Mouse (Mus musculus) mouse embryonic stem cell (cell line): ENCODE measurements around the gene Mgst3.

Experiments used
- in situ Hi-C, 2 experiments: fragments of 300-500 bp; cut with MboI; formaldehyde crosslinking; loops; 1 replicate in 1 of 2; 3 replicates in 1 of 2; pipeline ENCODE4 v1.14.3; 2019 to 2020; ENCODE audit warnings: low sequenced_read_pairs in 2 of 2, low pct_unique_long_range_greater_than_20kb in 1 of 2, mixed read lengths in 1 of 2; ENCODE audit not compliant: unreplicated experiment in 1 of 2

Mgst3 gene

GRCm38 (mm10) chr1:167339177-167339781 lies 54.4 kb downstream of the Mgst3 start:
- in situ Hi-C loops, result loop anchor here (5.0 to 25.0 kb wide), 3 partner anchors 112 to 277 kb away; no protein-coding TSS in a partner anchor

GRCm38 (mm10) chr1:167337463-167338095 lies 56.1 kb downstream of the Mgst3 start:
- in situ Hi-C loops, result loop anchor here (5.0 to 25.0 kb wide), 3 partner anchors 110 to 275 kb away; no protein-coding TSS in a partner anchor

- in situ Hi-C loops, result loop anchor here (5.0 to 25.0 kb wide), 3 partner anchors 109 to 274 kb away; no protein-coding TSS in a partner anchor
Observed at GRCm38 (mm10) chr1:167336398-167336797, 57.2 kb downstream of the Mgst3 start.

- in situ Hi-C loops, result loop anchor here in 1 of 2 experiments (25.0 kb wide), 1 partner anchor 269 kb away; no protein-coding TSS in a partner anchor
Observed at GRCm38 (mm10) chr1:167331106-167331505, 62.5 kb downstream of the Mgst3 start.

GRCm38 (mm10) chr1:167328776-167329175 lies 64.9 kb downstream of the Mgst3 start:
- in situ Hi-C loops, result loop anchor here in 1 of 2 experiments (25.0 kb wide), 1 partner anchor 266 kb away; no protein-coding TSS in a partner anchor
